Mouse (Mus musculus): ENCODE data around the gene Eme2. TPM values are rescaled to one million over a fixed set of nuclear protein-coding genes. Genes with fewer than 3 reads are reported as not detected.
A peak's percentile ranks its signal among the peaks of the same experiment; 100 is the strongest.

Eme2 gene
- polyA plus RNA-seq, 1 experiment from 2014 or later = 21.4 TPM

GRCm38 (mm10) chr17:24895571-24896240, 819 bp upstream of the Eme2 start:
- Histone ChIP-seq H3K9ac (peak overlapping the region; percentile 88), H3K4me3 (peak overlapping the region; percentile 92), H3K9me3 (replicated peaks) (no peaks in the 10 kb centered on the region), H3K36me3 (peaks cover 71% of the 10 kb centered on the region), H3K4me2 (peak overlapping the region; percentile 97), H3K27me3 (replicated peaks) (no peaks in the 10 kb centered on the region), H3K4me1 (peaks cover 49% of the 10 kb centered on the region), H3K27ac (peak overlapping the region; percentile 89)
- ATAC-seq = peak; percentile 13
- WGBS (ENCODE audit: insufficient replicate concordance) = 8% methylated on average over 23 of the region's 23 CpGs

- Histone ChIP-seq H3K9ac (peak overlapping the region; percentile 88), H3K4me3 (peak overlapping the region; percentile 92), H3K9me3 (replicated peaks) (no peaks in the 10 kb centered on the region), H3K27ac (peak overlapping the region; percentile 89), H3K4me1 (peaks cover 53% of the 10 kb centered on the region), H3K4me2 (peak overlapping the region; percentile 97), H3K36me3 (peaks cover 71% of the 10 kb centered on the region), H3K27me3 (replicated peaks) (no peaks in the 10 kb centered on the region)
- ATAC-seq = peak; percentile 17; the same call in 1 of the 2 replicates
- WGBS (ENCODE audit: insufficient replicate concordance) = 8% methylated on average over 31 of the region's 31 CpGs
Measured at GRCm38 (mm10) chr17:24894061-24894994, 559 bp downstream of the Eme2 start.

- peaks cover 63% of the 10 kb centered on the region for H3K4me1 ChIP-seq
- H3K9me3 ChIP-seq (replicated peaks) = no peaks in the 10 kb centered on the region
- no peak for ATAC-seq
- WGBS (ENCODE audit: insufficient replicate concordance) = 89% methylated on average over 2 of the region's 2 CpGs
- peak overlapping the region; percentile 88; the same call in 1 of the 2 replicates for H3K9ac ChIP-seq
- peak overlapping the region; percentile 92; the same call in 1 of the 2 replicates for H3K4me3 ChIP-seq
- peaks cover 71% of the 10 kb centered on the region for H3K36me3 ChIP-seq
- no peak overlapping the region for H3K27ac ChIP-seq
- H3K27me3 ChIP-seq (replicated peaks) = no peaks in the 10 kb centered on the region
- H3K4me2 ChIP-seq = peak overlapping the region; percentile 97
Measured at GRCm38 (mm10) chr17:24893276-24893675, 1.6 kb downstream of the Eme2 start.

GRCm38 (mm10) chr17:24892785-24893184, 2.1 kb downstream of the Eme2 start:
- peaks cover 71% of the 10 kb centered on the region for H3K36me3 ChIP-seq

GRCm38 (mm10) chr17:24891321-24891720, 3.6 kb downstream of the Eme2 start:
- Histone ChIP-seq H3K9ac (no peak overlapping the region), H3K27ac (peak overlapping the region; percentile 17; the same call in 1 of the 2 replicates), H3K36me3 (peaks cover 63% of the 10 kb centered on the region), H3K4me1 (peaks cover 60% of the 10 kb centered on the region), H3K27me3 (replicated peaks) (no peaks in the 10 kb centered on the region), H3K4me2 (no peak overlapping the region), H3K4me3 (no peak overlapping the region), H3K9me3 (replicated peaks) (no peaks in the 10 kb centered on the region)
- ATAC-seq = no peak
- WGBS (ENCODE audit: insufficient replicate concordance) = 79% methylated on average over 13 of the region's 13 CpGs

More at GRCm38 (mm10) chr17:24892785-24893184, 2.1 kb downstream of the Eme2 start:
- Histone ChIP-seq H3K27me3 (replicated peaks) (no peaks in the 10 kb centered on the region), H3K9me3 (replicated peaks) (no peaks in the 10 kb centered on the region), H3K4me1 (peaks cover 64% of the 10 kb centered on the region), H3K27ac (no peak overlapping the region), H3K4me2 (no peak overlapping the region), H3K9ac (no peak overlapping the region), H3K4me3 (no peak overlapping the region)
- WGBS (ENCODE audit: insufficient replicate concordance) = 87% methylated on average over 12 of the region's 12 CpGs
- ATAC-seq = no peak

GRCm38 (mm10) chr17:24890151-24891092, 4.5 kb downstream of the Eme2 start:
- Histone ChIP-seq H3K9me3 (replicated peaks) (no peaks in the 10 kb centered on the region), H3K36me3 (peaks cover 63% of the 10 kb centered on the region), H3K4me1 (peaks cover 54% of the 10 kb centered on the region), H3K9ac (no peak overlapping the region), H3K27me3 (replicated peaks) (no peaks in the 10 kb centered on the region), H3K4me2 (no peak overlapping the region), H3K4me3 (no peak overlapping the region), H3K27ac (peak overlapping the region; percentile 91; the same call in 1 of the 2 replicates)
- 85% methylated on average over 19 of the region's 19 CpGs for WGBS (ENCODE audit: insufficient replicate concordance)
- no peak for ATAC-seq

- no peak overlapping the region for H3K4me3 ChIP-seq
- WGBS (ENCODE audit: insufficient replicate concordance) = 79% methylated on average over 3 of the region's 3 CpGs
- H3K36me3 ChIP-seq = peaks cover 77% of the 10 kb centered on the region
- no peaks in the 10 kb centered on the region for H3K27me3 ChIP-seq (replicated peaks)
- H3K9ac ChIP-seq = peak overlapping the region; percentile 95; the same call in 1 of the 2 replicates
- peaks cover 61% of the 10 kb centered on the region for H3K4me1 ChIP-seq
- ATAC-seq = no peak
- peak overlapping the region; percentile 83 for H3K4me2 ChIP-seq
- no peaks in the 10 kb centered on the region for H3K9me3 ChIP-seq (replicated peaks)
- peak overlapping the region; percentile 91 for H3K27ac ChIP-seq
Measured at GRCm38 (mm10) chr17:24888862-24889261, 6.0 kb downstream of the Eme2 start.

GRCm38 (mm10) chr17:24887291-24888080, 7.4 kb downstream of the Eme2 start:
- Histone ChIP-seq H3K4me3 (peak overlapping the region; percentile 95), H3K9me3 (replicated peaks) (no peaks in the 10 kb centered on the region), H3K27ac (peak overlapping the region; percentile 91), H3K4me2 (peak overlapping the region; percentile 83), H3K9ac (peak overlapping the region; percentile 95), H3K4me1 (peaks cover 53% of the 10 kb centered on the region), H3K36me3 (peaks cover 77% of the 10 kb centered on the region), H3K27me3 (replicated peaks) (no peaks in the 10 kb centered on the region)
- ATAC-seq = no peak
- 57% methylated on average over 18 of the region's 18 CpGs for WGBS (ENCODE audit: insufficient replicate concordance)

GRCm38 (mm10) chr17:24886932-24887271, 8.0 kb downstream of the Eme2 start:
- H3K27ac ChIP-seq = peak overlapping the region; percentile 91
- H3K4me3 ChIP-seq = peak overlapping the region; percentile 95
- H3K4me1 ChIP-seq = peaks cover 53% of the 10 kb centered on the region
- peaks cover 77% of the 10 kb centered on the region for H3K36me3 ChIP-seq
- WGBS (ENCODE audit: insufficient replicate concordance) = 2% methylated on average over 18 of the region's 18 CpGs
- peak; percentile 45 for ATAC-seq
- H3K4me2 ChIP-seq = peak overlapping the region; percentile 83
- H3K9ac ChIP-seq = peak overlapping the region; percentile 95
- H3K9me3 ChIP-seq (replicated peaks) = no peaks in the 10 kb centered on the region
- H3K27me3 ChIP-seq (replicated peaks) = no peaks in the 10 kb centered on the region

- Histone ChIP-seq H3K4me2 (peak within 1 kb of the TSS; percentile 92), H3K27me3 (replicated peaks) (no peaks in the 10 kb centered on the region), H3K27ac (peak within 1 kb of the TSS; percentile 91), H3K4me3 (peak within 1 kb of the TSS; percentile 95), H3K9ac (peak within 1 kb of the TSS; percentile 95), H3K4me1 (peaks cover 53% of the 10 kb centered on the region), H3K9me3 (replicated peaks) (no peaks in the 10 kb centered on the region), H3K36me3 (peaks cover 77% of the 10 kb centered on the region)
- WGBS (ENCODE audit: insufficient replicate concordance) = under 1% methylated on average over 69 of the region's 69 CpGs
- peak; percentile 93 for ATAC-seq
Measured at GRCm38 (mm10) chr17:24886134-24886931, 8.6 kb downstream of the Eme2 start, which contains the start of the genes Nubp2 and Spsb3. Nubp2 (minus strand) TSS chr17:24886349. Spsb3 (plus strand) TSS chr17:24886643.
